Mouse (Mus musculus) liver, adult 2 months (tissue): ENCODE measurements at regions not wholly inside any gene's neighbourhood (a gene's known extent, or its start where the extent isn't known, plus 50 kb on each side); places are given as distances from the start of the nearest gene placed in this dataset.
A peak's percentile ranks its signal among the peaks of the same experiment; 100 is the strongest.
"Not testable (repeated sequence)": the region's sequence is repeated elsewhere in the genome, so short reads cannot be mapped to it uniquely, and the experiment has no call there.

ENCODE experiments used
- DNase-seq: peaks from one replicate; pipeline ENCODE4 v3.0.0-alpha.2; 2011; ENCODE audit warnings: low read depth, low spot score; ENCODE audit errors: extremely low read depth
- H3K27ac ChIP-seq: fragments of 200-500 bp; replicated peaks from 2 replicates; pipeline ENCODE4 v1.5.1; 2012; ENCODE audit warnings: low read depth, mild to moderate bottlenecking, control low read depth, inconsistent platforms, low read length; ENCODE audit not compliant: insufficient read depth
- H3K27me3 ChIP-seq: fragments of 200-500 bp; 2 replicates; pipeline ENCODE4 v1.6.1; 2012; ENCODE audit warnings: mild to moderate bottlenecking, moderate library complexity, low read length, inconsistent platforms; ENCODE audit not compliant: control insufficient read depth, insufficient read depth
- H3K36me3 ChIP-seq: fragments of 200-500 bp; 2 replicates; pipeline ENCODE4 v1.6.1; 2012; ENCODE audit warnings: low read length, inconsistent platforms; ENCODE audit not compliant: control insufficient read depth, insufficient read depth
- H3K4me1 ChIP-seq: fragments of 200-500 bp; 2 replicates; pipeline ENCODE4 v1.6.1; 2011; ENCODE audit warnings: low read length; ENCODE audit not compliant: control insufficient read depth, insufficient read depth
- H3K4me3 ChIP-seq: fragments of 200-500 bp; 2 replicates; pipeline ENCODE4 v1.5.1; 2011; ENCODE audit warnings: low read depth, mild to moderate bottlenecking, control low read depth, low read length, moderate library complexity; ENCODE audit not compliant: insufficient read depth
- H3K79me2 ChIP-seq: fragments of 200-500 bp; 2 replicates; pipeline ENCODE4 v1.6.1; 2012; ENCODE audit warnings: inconsistent platforms, mild to moderate bottlenecking, low read length, moderate library complexity; ENCODE audit not compliant: control insufficient read depth, insufficient read depth
- H3K9ac ChIP-seq: fragments of 200-500 bp; 2 replicates; pipeline ENCODE4 v1.6.1; 2012; ENCODE audit warnings: low read depth, mild to moderate bottlenecking, control low read depth, inconsistent platforms, low read length
- CTCF ChIP-seq: fragments of 200-500 bp; IDR thresholded peaks from 2 replicates; pipeline ENCODE4 v1.5.1; 2011; ENCODE audit warnings: low read depth, low read length, control low read depth
- POLR2A ChIP-seq: fragments of 200-500 bp; IDR thresholded peaks from 2 replicates; pipeline ENCODE4 v1.6.1; 2011; ENCODE audit warnings: low read length, control low read depth; ENCODE audit not compliant: insufficient read depth; ENCODE audit errors: extremely low read depth
- WGBS: fragments of 180-500 bp; shearing (Covaris S2); methylation state at CpG from one replicate; pipeline ENCODE4 v1.1.7; 2018; 5-methylcytosine and 5-hydroxymethylcytosine counted together

DNA sequence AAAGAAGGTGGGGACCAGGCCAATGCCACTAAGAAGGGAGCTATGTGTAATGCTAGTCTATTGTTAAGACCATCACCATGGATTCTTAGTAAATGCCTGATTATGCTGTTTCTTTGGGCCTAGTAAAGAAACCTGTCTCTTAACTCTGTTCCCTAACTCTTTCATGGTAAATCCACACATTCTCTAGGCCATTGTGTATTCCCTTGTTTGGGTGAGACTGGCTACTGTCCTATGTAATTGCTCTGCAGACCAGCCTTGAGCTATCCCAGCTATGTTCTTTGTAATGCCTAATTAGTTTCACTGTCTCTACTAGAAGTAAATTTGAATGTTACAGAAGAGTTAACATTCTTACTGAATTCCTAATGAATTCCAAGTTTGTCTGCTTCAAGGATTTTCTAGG, 186.9 kb upstream of the Gm10750 start:
- H3K79me2 ChIP-seq = no peaks in the 10 kb centered on the region
- TF ChIP-seq CTCF (no peak), POLR2A (no peak)
- DNase-seq = no peak
- H3K27me3 ChIP-seq = no peaks in the 10 kb centered on the region
- no peaks in the 10 kb centered on the region for H3K36me3 ChIP-seq
- no peak overlapping the region for H3K4me3 ChIP-seq
- no peaks in the 10 kb centered on the region for H3K4me1 ChIP-seq
- H3K27ac ChIP-seq = no peak overlapping the region
- no peak overlapping the region for H3K9ac ChIP-seq

- 69% methylated on average over 1 of the region's 1 CpGs for WGBS
- peak; percentile 0 for DNase-seq
- no peak overlapping the region for H3K27ac ChIP-seq
- H3K79me2 ChIP-seq = no peaks in the 10 kb centered on the region
- H3K4me1 ChIP-seq = no peaks in the 10 kb centered on the region
- H3K27me3 ChIP-seq = no peaks in the 10 kb centered on the region
- no peak overlapping the region for H3K4me3 ChIP-seq
- no peaks in the 10 kb centered on the region for H3K36me3 ChIP-seq
- TF ChIP-seq CTCF = no peak
- TF ChIP-seq POLR2A = no peak
- H3K9ac ChIP-seq = no peak overlapping the region
Measured at GRCm38 (mm10) chr2:149195736-149196135, 178.7 kb upstream of the Gm10750 start.

GRCm38 (mm10) chr2:149158434-149158833, 141.4 kb upstream of the Gm10750 start:
- 25% methylated on average over 7 of the region's 7 CpGs for WGBS
- H3K4me1 ChIP-seq = not testable (repeated sequence)

GRCm38 (mm10) chr2:149109551-149109950, 92.5 kb upstream of the Gm10750 start:
- not testable (repeated sequence) for H3K9ac ChIP-seq, H3K27me3 ChIP-seq, H3K4me3 ChIP-seq, H3K79me2 ChIP-seq, H3K27ac ChIP-seq, DNase-seq, H3K4me1 ChIP-seq, H3K36me3 ChIP-seq
- WGBS = 68% methylated on average over 1 of the region's 1 CpGs

More at GRCm38 (mm10) chr2:149158434-149158833, 141.4 kb upstream of the Gm10750 start:
- TF ChIP-seq CTCF = peak; percentile 28; the same call in 1 of the 2 replicates
- DNase-seq = peak; percentile 27
- not testable (repeated sequence) for H3K36me3 ChIP-seq, H3K9ac ChIP-seq, H3K27me3 ChIP-seq, H3K4me3 ChIP-seq, H3K79me2 ChIP-seq, H3K27ac ChIP-seq

DNA sequence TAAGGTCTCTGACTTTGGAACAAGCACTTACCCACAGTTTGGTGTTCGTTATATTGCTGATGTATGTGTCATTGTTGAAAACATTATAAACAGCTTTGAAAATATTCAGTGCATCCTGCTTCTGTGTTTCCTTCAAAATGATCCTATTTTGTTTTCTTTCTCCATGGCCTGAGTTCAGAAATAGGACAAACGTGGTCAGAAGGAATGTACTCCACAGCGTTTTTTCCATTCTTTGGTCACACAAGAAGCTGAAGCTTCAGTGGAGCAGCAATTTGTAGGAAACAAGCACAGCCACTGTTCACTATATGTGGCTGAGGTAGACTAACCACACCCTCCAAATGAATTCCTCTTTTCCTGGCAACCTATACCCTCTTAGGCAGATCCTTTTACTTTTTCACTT, 75.1 kb upstream of the Gm10750 start:
- Histone ChIP-seq H3K9ac (no peak overlapping the region), H3K4me3 (no peak overlapping the region), H3K27ac (no peak overlapping the region), H3K79me2 (no peaks in the 10 kb centered on the region), H3K27me3 (no peaks in the 10 kb centered on the region), H3K36me3 (no peaks in the 10 kb centered on the region), H3K4me1 (no peaks in the 10 kb centered on the region)
- TF ChIP-seq CTCF (no peak), POLR2A (no peak)
- WGBS = 43% methylated on average over 3 of the region's 3 CpGs
- no peak for DNase-seq
